Mouse (Mus musculus) testis, postnatal 14 days (tissue): ENCODE measurements at regions not wholly inside any gene's neighbourhood (a gene's known extent, or its start where the extent isn't known, plus 50 kb on each side); places are given as distances from the start of the nearest gene placed in this dataset.
"Not testable (repeated sequence)": the region's sequence is repeated elsewhere in the genome, so short reads cannot be mapped to it uniquely, and the experiment has no call there.

ENCODE experiments used
- DNase-seq: peaks from one replicate; pipeline ENCODE4 v3.0.0; 2021; ENCODE audit warnings: low spot score

DNA sequence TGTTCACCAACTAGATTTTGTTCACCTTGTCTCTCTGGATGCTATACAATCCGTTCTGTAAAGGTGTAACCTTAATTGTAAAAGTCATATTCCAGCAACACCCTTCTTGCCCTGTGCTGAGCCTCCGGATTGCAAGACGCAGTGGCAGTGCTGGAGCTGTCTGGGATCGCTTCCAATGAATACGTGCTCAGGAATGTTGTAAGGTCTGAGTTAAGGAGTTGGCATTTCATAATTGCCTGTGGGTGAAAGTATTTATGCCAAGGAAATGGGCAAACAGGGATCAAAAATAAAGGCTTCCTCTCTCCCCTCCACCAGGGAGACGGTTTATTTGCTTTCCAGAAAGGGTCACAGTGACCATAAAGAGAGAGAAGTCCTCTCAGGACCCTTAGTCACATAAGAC lies 93.3 kb downstream of the Apob start:
- DNase-seq: no peak

DNA sequence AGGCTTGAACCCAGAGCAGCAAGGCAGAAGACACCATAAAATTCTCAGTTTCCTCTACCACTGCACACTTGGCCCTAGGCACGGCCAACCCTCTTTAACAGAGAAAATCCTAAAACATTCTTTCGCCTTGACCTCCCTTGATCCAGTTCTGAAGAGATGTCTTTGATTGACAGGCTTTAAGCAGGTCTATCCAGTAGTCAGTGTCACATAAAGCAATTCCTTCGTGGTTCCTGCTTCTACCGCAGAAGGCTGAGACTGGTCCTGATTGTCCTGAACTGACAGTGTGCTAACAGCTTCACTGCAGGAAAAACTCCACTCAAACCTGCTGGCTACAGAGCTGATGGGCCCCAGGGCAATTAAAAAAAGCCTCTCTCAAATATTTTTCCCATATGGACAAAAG lies 93.8 kb downstream of the Apob start:
- no peak for DNase-seq

DNA sequence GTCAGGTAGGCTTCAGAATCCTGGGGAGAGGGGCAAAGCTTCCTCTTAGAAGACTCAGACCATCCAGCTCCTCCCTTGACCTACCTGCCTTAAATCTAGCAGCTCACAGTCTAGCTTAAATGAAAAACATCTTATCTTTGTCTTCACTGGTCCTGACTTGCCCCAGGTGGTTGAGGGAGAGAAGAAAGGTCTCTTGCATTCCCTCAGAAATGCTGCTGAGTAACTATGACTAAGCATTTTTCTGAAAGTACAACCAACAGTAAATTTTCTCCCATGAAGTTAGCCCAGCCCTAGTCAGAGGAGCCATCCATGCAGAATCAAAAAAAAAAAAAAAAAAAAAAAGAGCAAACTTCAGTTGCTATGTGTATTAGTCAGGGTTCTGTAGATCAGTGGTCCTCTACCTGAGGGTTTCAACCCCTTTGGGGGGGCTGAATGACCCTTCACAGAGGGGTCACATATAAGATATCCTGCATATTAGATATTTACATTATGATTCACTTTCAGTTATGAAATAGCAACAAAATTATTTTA lies 98.6 kb downstream of the Apob start:
- DNase-seq: no peak

DNA sequence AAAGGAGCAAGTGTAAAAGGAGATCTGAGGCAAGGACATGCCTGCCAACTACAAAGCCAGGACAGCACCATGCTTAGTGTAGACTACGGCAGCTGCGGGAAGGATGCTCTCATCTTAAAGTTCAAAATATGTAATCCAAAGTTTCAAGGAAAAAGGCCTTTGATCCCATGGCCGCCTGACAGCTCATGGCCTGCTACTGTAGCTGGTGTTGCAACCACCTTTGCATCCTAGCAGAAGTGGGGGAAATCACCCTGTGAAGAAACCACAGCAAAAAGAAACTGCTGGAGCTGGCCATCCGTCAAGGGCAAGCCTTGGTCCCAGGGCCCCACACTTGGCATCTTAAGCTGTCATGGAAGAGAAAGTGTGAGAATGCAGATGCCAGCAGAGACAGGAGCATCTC lies 99.9 kb downstream of the Apob start:
- no peak for DNase-seq

DNA sequence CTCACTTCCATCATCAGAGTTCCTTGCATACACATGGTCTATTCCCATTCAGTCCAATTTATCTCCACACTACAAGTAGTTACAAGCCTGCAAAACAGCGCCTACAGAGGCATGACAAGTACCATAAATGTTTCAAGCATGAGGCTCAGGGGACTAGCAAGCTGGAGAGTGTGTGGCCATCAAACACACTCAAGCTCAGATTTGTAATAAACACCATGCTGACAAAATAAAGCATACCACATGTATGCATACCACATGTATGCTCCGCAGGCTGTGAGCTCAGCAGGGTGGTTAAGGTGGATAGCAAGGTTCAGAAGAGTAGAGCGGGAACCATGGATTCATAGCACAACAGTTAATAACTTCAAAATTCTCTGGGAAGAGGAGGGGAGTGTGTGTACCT lies 100.6 kb downstream of the Apob start:
- DNase-seq: no peak

DNA sequence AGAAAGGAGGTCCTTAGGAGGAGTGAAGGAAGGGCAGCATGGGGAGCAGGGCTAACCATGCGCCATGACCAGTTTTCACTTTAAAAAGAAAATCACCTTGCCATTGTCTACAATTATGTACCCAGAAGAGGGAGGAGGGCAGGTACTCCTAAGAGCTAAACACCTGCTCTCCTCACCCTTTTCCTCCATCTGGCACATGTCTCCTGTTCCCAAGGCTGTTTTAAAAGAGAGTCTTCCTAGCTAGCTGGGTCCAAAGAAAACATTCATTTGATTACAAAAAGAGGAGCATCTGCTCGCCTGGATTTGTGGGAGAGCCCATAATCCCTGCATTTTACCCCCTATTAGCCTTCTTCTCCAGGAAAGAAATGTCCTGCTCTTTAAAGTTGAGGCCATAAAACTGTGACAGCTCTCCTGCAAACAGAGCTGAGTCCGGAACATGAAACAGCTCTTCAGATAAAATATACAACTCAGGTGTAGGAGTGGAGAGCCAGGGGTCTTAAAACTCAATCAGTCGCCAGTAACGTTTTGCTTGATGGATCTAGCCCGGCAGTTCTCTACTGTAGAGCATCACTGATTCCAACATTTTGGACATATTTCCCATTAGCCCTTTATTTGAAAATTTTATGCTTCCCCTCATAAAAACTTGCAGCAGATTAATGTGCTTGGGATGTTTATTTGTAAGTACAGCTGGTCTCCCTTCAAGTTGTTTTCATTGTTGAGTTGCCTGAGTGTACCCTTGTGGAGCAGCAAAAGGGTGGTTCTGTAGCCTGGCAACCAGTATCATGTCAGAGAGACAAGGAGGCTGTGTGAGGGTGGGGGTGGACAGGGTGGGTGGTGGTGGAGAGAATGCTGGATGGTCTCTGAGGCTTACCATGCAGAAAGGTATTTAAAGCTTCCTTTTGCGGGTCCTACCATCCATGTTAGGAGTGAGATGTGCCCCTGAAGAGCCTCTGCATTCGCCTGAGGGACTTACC lies 105.5 kb downstream of the Apob start:
- no peak for DNase-seq

DNA sequence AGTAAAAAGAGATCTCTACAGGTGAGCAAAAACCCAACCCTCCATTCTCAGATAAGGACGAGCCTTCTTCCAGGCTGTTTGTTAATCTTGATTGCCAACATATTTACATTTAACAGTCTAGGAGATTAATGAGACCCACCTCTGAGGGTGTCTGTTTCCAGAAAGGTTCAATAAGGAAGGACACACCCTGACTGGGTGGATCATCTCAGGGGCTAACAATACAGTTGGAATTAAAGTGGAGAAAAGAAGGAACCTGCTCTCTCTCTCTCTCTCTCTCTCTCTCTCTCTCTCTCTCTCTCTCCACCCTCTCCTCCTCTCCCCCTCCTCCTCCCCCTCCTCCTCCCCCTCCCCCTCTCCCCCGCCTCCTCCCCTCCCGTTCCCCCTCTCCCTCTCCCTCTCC lies 110.5 kb downstream of the Apob start:
- DNase-seq: no peak

DNA sequence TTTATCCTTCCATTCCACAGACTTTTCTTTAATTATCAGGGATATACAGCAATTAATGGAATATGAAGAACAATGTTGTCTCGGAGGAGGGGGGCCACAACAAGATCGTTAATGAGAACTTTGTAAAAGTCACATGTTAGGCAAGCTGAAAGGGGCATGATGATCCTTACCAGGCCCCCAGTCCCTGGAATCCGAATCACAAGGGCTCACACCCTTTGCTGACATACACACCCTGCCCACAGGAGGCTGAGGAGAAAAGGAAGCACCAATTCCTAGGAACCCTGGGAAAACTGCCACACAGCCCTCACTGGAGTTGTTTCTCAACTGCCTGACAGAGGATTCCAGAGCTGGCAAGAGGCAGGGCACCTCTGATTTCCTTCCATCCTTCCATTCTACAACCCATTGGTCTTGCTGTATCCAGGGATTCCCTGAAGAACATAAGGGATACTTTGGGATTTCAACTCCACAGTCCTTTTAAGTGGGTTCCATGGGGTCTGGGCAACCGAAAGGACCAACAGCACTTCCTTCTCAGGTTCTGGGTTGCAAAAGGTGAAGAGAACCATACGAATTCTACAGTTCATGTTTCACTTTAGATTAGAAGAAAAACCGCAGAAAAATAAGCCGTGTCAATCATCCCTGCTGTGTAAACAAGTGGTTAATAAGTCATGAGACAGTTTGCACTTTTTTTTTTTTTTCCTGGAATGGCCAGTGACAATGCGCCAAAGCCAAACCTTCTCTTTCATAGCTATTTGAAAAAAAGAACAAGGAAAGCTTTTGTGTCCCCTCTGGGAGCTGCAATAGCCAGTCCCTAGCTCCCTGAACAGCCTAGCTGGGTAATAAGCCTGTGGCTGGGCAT lies 112.2 kb downstream of the Apob start:
- DNase-seq: no peak

DNA sequence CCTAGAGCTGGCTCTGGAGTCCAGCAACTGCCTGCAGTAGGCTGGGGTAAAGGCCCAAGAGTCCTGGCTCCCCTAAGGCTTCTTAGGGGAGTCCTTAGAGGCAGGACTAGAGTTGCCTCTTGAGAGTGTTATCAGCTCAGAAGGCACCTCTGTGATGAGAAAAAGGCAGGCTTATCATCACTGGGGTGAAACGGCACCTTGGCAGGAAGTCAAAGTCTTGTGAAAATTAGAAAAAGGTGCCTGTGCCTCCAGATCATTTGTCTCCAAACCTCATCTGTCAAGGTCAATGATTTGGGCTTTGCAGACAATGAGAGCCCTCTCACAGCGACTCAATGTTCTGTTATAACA lies 112.8 kb downstream of the Apob start:
- peak; percentile 9 for DNase-seq

DNA sequence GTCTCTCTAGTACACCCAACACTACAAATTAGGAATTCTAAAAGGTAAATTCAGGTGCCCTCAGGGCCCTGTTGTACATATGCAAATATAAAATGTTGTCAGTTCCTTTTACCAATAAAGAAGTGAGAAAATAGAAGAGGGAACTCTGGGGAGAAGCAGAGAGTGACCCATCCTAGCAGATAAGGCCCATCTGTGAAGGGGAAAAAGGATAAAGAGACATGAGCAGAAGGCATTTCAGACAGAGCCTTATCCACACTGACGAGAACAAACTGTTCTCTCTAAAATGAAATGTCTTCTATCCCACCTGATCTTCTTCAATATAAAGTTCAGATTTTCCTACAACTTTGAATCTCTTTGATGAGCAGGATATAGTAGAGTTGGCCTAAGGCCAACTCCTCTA lies 114.5 kb upstream of the Ldah start:
- DNase-seq: no peak

DNA sequence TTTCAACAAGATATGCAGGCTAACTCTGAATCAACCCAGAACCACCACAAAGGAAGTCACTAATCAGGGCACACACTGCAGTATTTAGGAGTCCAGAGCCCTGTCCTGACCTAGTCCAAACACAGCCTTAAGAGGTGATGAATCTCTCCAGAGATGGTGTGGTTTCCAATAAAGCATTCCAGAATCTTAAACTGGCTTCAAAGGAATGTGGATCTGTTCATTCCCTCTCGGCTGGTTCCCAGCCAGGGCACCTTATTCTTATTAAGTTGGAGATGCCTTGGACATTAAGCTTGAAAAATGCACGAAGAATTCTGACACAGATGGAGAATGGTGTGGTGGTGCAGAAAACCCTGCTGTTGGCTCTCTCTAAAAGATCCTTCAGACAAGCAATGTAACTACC lies 112.0 kb upstream of the Ldah start:
- DNase-seq: no peak

DNA sequence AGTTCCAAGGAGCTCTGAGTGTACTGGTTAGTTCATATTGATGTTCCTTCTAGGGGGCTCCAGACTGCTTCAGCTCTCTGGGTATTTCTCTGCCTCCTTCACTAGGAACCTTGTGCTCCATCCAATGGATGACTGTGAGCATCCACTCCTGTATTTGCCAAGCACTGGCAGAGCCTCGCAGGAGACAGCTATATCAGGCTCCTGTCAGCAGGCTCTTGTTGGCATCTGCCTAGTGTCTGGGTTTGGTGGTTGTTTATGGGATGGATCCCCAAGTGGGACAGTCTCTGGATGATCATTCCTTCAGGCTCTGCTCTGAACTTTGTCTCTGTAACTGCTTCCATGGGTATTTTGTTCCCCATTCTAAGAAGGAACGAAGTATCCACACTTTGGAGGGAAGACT lies 109.5 kb upstream of the Ldah start:
- not testable (repeated sequence) for DNase-seq

DNA sequence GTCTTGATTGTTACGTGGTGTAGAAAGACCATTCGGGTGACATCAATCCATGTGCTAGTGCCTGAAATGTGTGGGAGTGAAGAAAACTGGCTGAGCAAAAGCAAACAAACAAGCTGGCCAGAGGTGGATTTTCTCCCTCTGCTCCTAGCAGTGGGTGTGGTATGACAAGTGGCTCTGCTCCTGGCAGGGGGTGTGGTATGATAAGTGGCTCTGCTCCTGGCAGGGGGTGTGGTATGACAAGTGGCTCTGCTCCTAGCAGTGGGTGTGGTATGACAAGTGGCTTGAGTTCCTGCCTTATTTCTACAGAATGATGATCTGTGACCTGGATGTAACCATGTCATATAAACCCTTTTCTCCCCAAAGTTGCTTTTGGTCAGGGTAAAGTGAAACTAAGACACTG lies 108.8 kb upstream of the Ldah start:
- no peak for DNase-seq

DNA sequence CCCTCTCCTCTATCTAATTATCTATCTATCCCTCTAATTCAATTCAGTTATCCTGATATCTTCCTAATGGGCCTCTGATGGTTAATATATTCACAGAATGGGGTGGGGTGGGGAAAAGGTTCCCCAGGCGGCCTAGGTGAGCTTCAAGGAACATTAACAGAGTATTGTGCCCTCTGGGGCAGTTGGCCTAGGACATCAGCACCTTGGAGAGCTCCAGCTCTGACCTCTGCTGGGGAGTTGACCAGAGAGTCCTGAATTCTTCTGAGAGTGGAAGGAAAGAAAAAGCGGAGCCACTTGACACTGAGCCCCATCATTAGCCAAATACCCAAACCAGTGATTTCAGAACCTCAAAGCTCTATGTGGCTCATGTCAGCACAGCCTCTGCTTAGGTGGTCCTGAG lies 108.1 kb upstream of the Ldah start:
- DNase-seq: peak; percentile 12

DNA sequence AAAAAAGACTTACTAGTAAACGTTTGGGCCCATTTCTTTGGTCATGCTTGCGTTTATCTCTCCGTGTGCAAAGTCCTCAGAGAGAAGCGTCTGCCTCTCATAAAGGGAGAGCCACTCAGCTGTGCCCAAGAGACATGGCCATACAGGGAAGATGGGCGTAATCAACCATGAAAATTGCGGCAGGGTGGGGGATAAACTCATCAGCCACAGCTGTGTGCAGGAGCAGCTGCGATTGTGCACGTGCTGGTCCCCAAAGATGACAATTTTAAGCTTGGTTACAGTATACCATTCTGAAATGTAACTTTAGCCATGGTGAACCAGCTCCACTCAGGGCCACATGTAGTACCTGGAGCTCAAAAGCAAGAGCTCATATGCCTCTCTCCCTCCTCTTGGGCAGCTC lies 106.1 kb upstream of the Ldah start:
- no peak for DNase-seq

DNA sequence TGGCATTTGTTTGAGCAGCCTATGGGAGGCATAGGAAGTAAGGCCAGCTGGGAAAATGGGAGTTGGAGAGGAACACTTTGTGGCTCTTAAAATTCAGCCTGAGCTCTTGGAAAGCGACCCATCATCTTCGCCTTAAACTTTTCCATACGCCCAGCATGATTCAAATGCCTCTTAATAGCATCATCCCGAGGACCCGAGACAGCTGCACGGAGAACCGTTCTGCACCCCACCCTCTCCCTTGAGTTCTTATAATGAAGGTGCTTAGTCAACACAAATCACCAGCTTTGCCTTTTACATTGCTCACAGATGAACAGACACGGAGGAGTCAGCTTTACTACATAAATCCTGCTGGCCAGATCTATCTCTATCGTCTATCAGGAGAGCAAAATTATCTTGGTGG lies 104.6 kb upstream of the Ldah start:
- DNase-seq: no peak

DNA sequence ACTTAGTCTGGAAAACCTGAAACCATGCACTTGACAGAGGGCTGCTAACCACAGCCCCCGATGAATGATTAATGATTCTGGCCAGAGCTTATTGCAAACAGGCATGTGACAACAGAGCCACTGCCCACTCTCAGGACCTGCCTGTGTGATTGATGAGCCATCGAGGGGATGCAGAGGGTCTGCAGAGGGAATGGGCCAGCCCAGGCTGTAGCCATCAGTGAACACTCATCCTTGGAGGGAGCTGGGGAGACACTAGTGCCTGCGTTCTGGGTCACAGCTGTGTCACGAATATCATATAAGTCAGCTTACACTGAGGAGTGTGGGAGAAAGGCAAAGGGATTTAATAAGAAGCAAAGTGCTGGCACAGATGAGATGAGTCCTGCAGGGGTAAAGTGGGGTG lies 100.8 kb upstream of the Ldah start:
- no peak for DNase-seq

DNA sequence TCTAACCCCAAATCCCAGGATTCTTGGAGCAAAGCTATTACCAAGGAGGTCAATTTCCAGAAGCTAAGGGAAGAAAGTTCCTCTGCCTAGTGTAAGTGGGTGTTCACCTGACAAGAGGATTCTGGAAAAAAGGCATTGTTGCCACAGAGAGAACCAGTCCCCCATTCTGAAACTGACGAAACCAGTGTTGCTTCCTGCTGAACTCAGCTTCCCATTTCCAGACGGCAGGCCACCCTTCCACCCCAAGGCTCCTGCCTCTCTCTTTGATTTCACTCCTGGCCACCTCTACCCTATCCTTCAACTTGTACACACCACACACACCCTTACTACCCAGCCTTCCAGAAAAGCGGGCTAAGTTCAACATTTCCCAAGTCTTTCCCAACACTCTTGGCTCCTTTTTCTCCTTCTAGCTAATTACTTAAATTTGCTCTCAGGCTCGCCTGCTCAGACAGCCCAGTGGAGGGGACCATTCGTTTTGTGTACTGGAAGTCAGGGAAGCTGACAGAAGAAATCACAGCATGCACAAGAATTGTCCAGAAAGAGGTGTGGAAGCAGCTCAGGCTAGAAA lies 98.6 kb upstream of the Ldah start:
- DNase-seq: no peak

DNA sequence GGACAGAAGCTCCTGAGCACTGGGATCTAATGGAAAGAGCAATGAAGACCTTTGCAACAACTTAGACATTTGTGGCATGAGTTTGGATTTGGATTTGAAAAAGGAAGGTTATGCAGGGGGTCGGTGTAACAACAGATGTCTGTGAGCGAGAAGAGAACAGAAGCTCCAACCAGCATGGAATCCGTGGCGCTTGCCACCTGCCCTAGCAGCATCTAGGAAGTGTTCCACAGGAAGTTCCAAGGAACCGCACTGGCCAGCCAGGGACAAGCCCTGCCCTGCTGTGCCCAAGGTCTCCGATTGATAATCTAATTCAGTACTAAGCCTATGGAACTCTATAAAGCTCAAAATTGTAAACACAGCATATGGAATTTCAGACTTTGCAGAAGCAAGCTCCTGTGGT lies 98.0 kb upstream of the Ldah start:
- no peak for DNase-seq

DNA sequence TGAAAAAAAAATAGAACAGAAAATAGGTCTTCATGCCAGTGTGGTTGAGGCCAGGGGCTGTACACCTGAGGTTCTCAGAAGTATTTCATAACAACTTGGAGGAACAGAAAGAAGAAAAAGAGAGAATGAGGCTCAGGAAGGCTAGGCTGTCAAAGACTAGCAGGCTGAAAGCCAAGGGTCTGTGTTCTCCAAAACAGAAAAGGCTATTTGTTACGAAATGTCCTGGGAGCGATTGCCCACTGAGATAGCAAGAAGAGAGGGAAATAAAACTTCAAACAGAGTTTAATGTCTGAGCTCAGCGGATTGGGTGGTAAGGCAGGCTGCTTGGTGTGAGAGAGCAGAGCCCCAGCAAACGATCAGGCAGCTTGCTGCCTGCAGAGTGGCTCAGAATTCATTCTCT lies 97.6 kb upstream of the Ldah start:
- no peak for DNase-seq

DNA sequence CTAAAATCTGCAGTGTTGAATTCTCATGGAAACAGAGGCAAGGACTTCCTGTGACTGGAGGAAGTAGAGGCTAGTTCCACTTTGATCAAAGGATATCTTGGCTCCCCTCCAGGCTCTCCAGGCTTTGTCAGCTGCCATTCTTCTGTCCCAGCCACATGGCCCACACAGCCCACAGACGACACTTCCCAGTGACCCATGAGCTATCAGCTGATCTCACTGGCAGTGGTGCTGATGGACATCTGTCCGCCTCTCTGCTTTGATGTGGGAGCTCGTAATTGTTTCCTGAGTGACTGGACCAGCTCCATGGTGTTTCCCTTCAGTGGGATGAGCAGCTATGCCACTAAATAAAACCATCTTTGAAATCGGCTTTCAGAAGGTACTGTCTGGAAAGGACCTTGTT lies 96.4 kb upstream of the Ldah start:
- no peak for DNase-seq

DNA sequence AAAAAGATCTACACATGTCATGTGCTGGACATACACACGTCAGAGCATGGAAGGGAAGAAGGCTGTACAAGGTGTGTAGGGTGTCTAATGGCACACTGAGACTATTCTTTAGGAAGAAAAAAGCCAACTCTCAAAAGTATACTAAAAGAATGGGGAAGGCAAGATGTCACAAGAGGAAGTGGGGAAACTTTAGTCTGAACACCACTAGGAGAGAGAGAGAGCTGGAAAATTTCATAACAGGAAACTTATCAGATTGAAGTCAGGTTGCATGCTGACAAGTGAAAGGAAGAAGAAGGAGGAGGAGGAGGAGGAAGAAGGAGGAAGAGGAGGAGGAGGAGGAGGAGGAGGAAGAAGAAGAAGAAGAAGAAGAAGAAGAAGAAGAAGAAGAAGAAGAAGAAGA lies 52.3 kb upstream of the Ldah start:
- no peak for DNase-seq
